Mouse (Mus musculus) hindbrain, embryonic 13.5 days (tissue): ENCODE measurements at regions not wholly inside any gene's neighbourhood (a gene's known extent, or its start where the extent isn't known, plus 50 kb on each side); places are given as distances from the start of the nearest gene placed in this dataset.

Experiments used
- ATAC-seq: fragments of 200-750 bp; cut with Nextera tagmentation; 2 replicates; pipeline ENCODE4 v1.8.0; 2017; ENCODE audit warnings: moderate TSS enrichment; ENCODE audit not compliant: low FRiP score
- H3K27ac ChIP-seq: fragments of 300-500 bp; sonication (generic); 2 replicates; pipeline ENCODE4 v1.5.1; 2015; ENCODE audit warnings: inconsistent platforms, mild to moderate bottlenecking, moderate library complexity
- H3K27me3 ChIP-seq: fragments of 300-500 bp; sonication (generic); 2 replicates; pipeline ENCODE4 v1.6.1; 2015; ENCODE audit warnings: mild to moderate bottlenecking, inconsistent platforms
- H3K36me3 ChIP-seq: fragments of 300-500 bp; sonication (generic); 2 replicates; pipeline ENCODE4 v1.6.1; 2015; ENCODE audit warnings: mild to moderate bottlenecking, inconsistent platforms
- H3K4me1 ChIP-seq: fragments of 300-500 bp; sonication (generic); replicated peaks from 2 replicates; pipeline ENCODE4 v1.6.1; 2015; ENCODE audit warnings: inconsistent platforms
- H3K4me2 ChIP-seq: fragments of 300-500 bp; sonication (generic); 2 replicates; pipeline ENCODE4 v1.6.1; 2015; ENCODE audit warnings: inconsistent platforms, mild to moderate bottlenecking, moderate library complexity
- H3K4me3 ChIP-seq: fragments of 300-500 bp; sonication (generic); 2 replicates; pipeline ENCODE4 v1.5.1; 2015; ENCODE audit warnings: mild to moderate bottlenecking, inconsistent platforms
- H3K9ac ChIP-seq: fragments of 300-500 bp; sonication (generic); 2 replicates; pipeline ENCODE4 v1.6.1; 2015; ENCODE audit warnings: mild to moderate bottlenecking, inconsistent platforms
- H3K9me3 ChIP-seq: fragments of 300-500 bp; sonication (generic); 2 replicates; pipeline ENCODE4 v1.6.1; 2016; ENCODE audit warnings: inconsistent platforms
- WGBS: fragments of 180-500 bp; shearing (Covaris S2); methylation state at CpG from one replicate; pipeline ENCODE4 v1.1.7; 2015; 5-methylcytosine and 5-hydroxymethylcytosine counted together

- H3K9me3 ChIP-seq = no peaks in the 10 kb centered on the region
- 73% methylated on average over 11 of the region's 11 CpGs for WGBS
- no peak overlapping the region for H3K4me2 ChIP-seq
- no peaks in the 10 kb centered on the region for H3K4me1 ChIP-seq
- H3K4me3 ChIP-seq = no peak overlapping the region
- H3K27me3 ChIP-seq = no peaks in the 10 kb centered on the region
- no peaks in the 10 kb centered on the region for H3K36me3 ChIP-seq
- H3K27ac ChIP-seq = no peak overlapping the region
- ATAC-seq = no peak
- no peak overlapping the region for H3K9ac ChIP-seq
Observed at GRCm38 (mm10) chr5:106392213-106392612, 65.8 kb downstream of the Barhl2 start.

- Histone ChIP-seq H3K9me3 (no peaks in the 10 kb centered on the region), H3K4me3 (no peak overlapping the region), H3K36me3 (no peaks in the 10 kb centered on the region), H3K9ac (no peak overlapping the region), H3K27me3 (no peaks in the 10 kb centered on the region), H3K4me2 (no peak overlapping the region), H3K4me1 (peaks cover 19% of the 10 kb centered on the region), H3K27ac (no peak overlapping the region)
- 80% methylated on average over 7 of the region's 7 CpGs for WGBS
- no peak for ATAC-seq
Observed at GRCm38 (mm10) chr5:106386621-106387020, 71.3 kb downstream of the Barhl2 start.

- H3K9me3 ChIP-seq = no peaks in the 10 kb centered on the region
- H3K4me3 ChIP-seq = no peak overlapping the region
- 75% methylated on average over 8 of the region's 8 CpGs for WGBS
- H3K4me2 ChIP-seq = no peak overlapping the region
- H3K4me1 ChIP-seq = peaks cover 19% of the 10 kb centered on the region
- no peak for ATAC-seq
- no peak overlapping the region for H3K9ac ChIP-seq
- H3K27ac ChIP-seq = no peak overlapping the region
- H3K27me3 ChIP-seq = no peaks in the 10 kb centered on the region
- H3K36me3 ChIP-seq = no peaks in the 10 kb centered on the region
Observed at GRCm38 (mm10) chr5:106385838-106386237, 72.1 kb downstream of the Barhl2 start.

GRCm38 (mm10) chr5:106385219-106385618 lies 72.7 kb downstream of the Barhl2 start:
- H3K4me2 ChIP-seq = no peak overlapping the region
- WGBS = 52% methylated on average over 6 of the region's 6 CpGs
- no peaks in the 10 kb centered on the region for H3K36me3 ChIP-seq
- H3K9me3 ChIP-seq = no peaks in the 10 kb centered on the region
- H3K27me3 ChIP-seq = 0 out of 2 replicates have a peak, but pooled peaks cover 2% of the 10 kb centered on the region
- H3K27ac ChIP-seq = no peak overlapping the region
- H3K9ac ChIP-seq = no peak overlapping the region
- peaks cover 19% of the 10 kb centered on the region for H3K4me1 ChIP-seq
- H3K4me3 ChIP-seq = no peak overlapping the region
- no peak for ATAC-seq

GRCm38 (mm10) chr5:106384138-106384770 lies 73.7 kb downstream of the Barhl2 start:
- Histone ChIP-seq H3K4me3 (no peak overlapping the region), H3K4me1 (peaks cover 19% of the 10 kb centered on the region), H3K27me3 (0 out of 2 replicates have a peak, but pooled peaks cover 2% of the 10 kb centered on the region), H3K27ac (no peak overlapping the region), H3K36me3 (no peaks in the 10 kb centered on the region), H3K9ac (no peak overlapping the region), H3K9me3 (no peaks in the 10 kb centered on the region), H3K4me2 (no peak overlapping the region)
- ATAC-seq = no peak
- 49% methylated on average over 6 of the region's 6 CpGs for WGBS

- Histone ChIP-seq H3K4me2 (no peak overlapping the region), H3K27ac (no peak overlapping the region), H3K27me3 (0 out of 2 replicates have a peak, but pooled peaks cover 2% of the 10 kb centered on the region), H3K4me1 (peaks cover 26% of the 10 kb centered on the region), H3K4me3 (no peak overlapping the region), H3K9ac (no peak overlapping the region), H3K36me3 (no peaks in the 10 kb centered on the region), H3K9me3 (no peaks in the 10 kb centered on the region)
- 91% methylated on average over 3 of the region's 3 CpGs for WGBS
- no peak for ATAC-seq
Observed at GRCm38 (mm10) chr5:106381919-106382318, 76.0 kb downstream of the Barhl2 start.

GRCm38 (mm10) chr5:106380631-106381285 lies 77.2 kb downstream of the Barhl2 start:
- WGBS = 29% methylated on average over 9 of the region's 9 CpGs
- Histone ChIP-seq H3K4me3 (no peak overlapping the region), H3K27me3 (0 out of 2 replicates have a peak, but pooled peaks cover 2% of the 10 kb centered on the region), H3K9ac (no peak overlapping the region), H3K27ac (no peak overlapping the region), H3K36me3 (no peaks in the 10 kb centered on the region), H3K4me2 (no peak overlapping the region), H3K9me3 (no peaks in the 10 kb centered on the region), H3K4me1 (peaks cover 29% of the 10 kb centered on the region)
- ATAC-seq = no peak

- H3K27me3 ChIP-seq = 0 out of 2 replicates have a peak, but pooled peaks cover 2% of the 10 kb centered on the region
- peaks cover 5% of the 10 kb centered on the region; the same call in 1 of the 2 replicates for H3K9me3 ChIP-seq
- no peaks in the 10 kb centered on the region for H3K36me3 ChIP-seq
- peak overlapping the region; percentile 19; the same call in 1 of the 2 replicates for H3K4me2 ChIP-seq
- no peak overlapping the region for H3K9ac ChIP-seq
- WGBS = 58% methylated on average over 25 of the region's 25 CpGs
- no peak overlapping the region for H3K27ac ChIP-seq
- ATAC-seq = peak; percentile 59
- H3K4me1 ChIP-seq = peaks cover 10% of the 10 kb centered on the region; the same call in 1 of the 2 replicates
- H3K4me3 ChIP-seq = no peak overlapping the region
Observed at GRCm38 (mm10) chr5:106376781-106377525, 81.0 kb downstream of the Barhl2 start.

GRCm38 (mm10) chr5:106367831-106368230 lies 90.1 kb downstream of the Barhl2 start:
- H3K4me3 ChIP-seq = no peak overlapping the region
- no peaks in the 10 kb centered on the region for H3K9me3 ChIP-seq
- H3K27me3 ChIP-seq = no peaks in the 10 kb centered on the region
- ATAC-seq = no peak; the same call in 1 of the 2 replicates
- WGBS = 15% methylated on average over 9 of the region's 9 CpGs
- H3K9ac ChIP-seq = no peak overlapping the region
- H3K4me1 ChIP-seq = peaks cover 6% of the 10 kb centered on the region; the same call in 1 of the 2 replicates
- H3K27ac ChIP-seq = no peak overlapping the region; the same call in 1 of the 2 replicates
- no peaks in the 10 kb centered on the region for H3K36me3 ChIP-seq
- no peak overlapping the region for H3K4me2 ChIP-seq

GRCm38 (mm10) chr5:106367312-106367711 lies 90.7 kb downstream of the Barhl2 start:
- Histone ChIP-seq H3K27ac (no peak overlapping the region), H3K9ac (no peak overlapping the region), H3K27me3 (no peaks in the 10 kb centered on the region), H3K9me3 (no peaks in the 10 kb centered on the region), H3K4me2 (no peak overlapping the region), H3K4me3 (no peak overlapping the region), H3K4me1 (peaks cover 6% of the 10 kb centered on the region; the same call in 1 of the 2 replicates), H3K36me3 (no peaks in the 10 kb centered on the region)
- WGBS = 60% methylated on average over 5 of the region's 5 CpGs
- ATAC-seq = no peak

- Histone ChIP-seq H3K4me2 (no peak overlapping the region), H3K27ac (no peak overlapping the region), H3K9ac (no peak overlapping the region), H3K4me3 (no peak overlapping the region), H3K36me3 (no peaks in the 10 kb centered on the region), H3K27me3 (no peaks in the 10 kb centered on the region), H3K4me1 (peaks cover 6% of the 10 kb centered on the region; the same call in 1 of the 2 replicates), H3K9me3 (no peaks in the 10 kb centered on the region)
- 82% methylated on average over 7 of the region's 7 CpGs for WGBS
- ATAC-seq = no peak
Observed at GRCm38 (mm10) chr5:106366006-106366405, 92.0 kb downstream of the Barhl2 start.

GRCm38 (mm10) chr5:106365094-106365493 lies 92.9 kb downstream of the Barhl2 start:
- Histone ChIP-seq H3K36me3 (no peaks in the 10 kb centered on the region), H3K9me3 (no peaks in the 10 kb centered on the region), H3K9ac (no peak overlapping the region), H3K27me3 (no peaks in the 10 kb centered on the region), H3K4me3 (no peak overlapping the region), H3K27ac (no peak overlapping the region), H3K4me1 (peaks cover 6% of the 10 kb centered on the region; the same call in 1 of the 2 replicates), H3K4me2 (no peak overlapping the region)
- WGBS = 46% methylated on average over 8 of the region's 8 CpGs
- no peak for ATAC-seq
